Mouse (Mus musculus) ES-E14 (cell line): ENCODE measurements around the gene Msmb.
"Not testable (repeated sequence)": the region's sequence is repeated elsewhere in the genome, so short reads cannot be mapped to it uniquely, and the experiment has no call there.

Experiments
- CHD2 ChIP-seq: IDR thresholded peaks from 2 replicates; pipeline ENCODE4 v1.6.1; 2014; ENCODE audit warnings: mild to moderate bottlenecking, low read depth, low read length, inconsistent platforms
- HCFC1 ChIP-seq: IDR thresholded peaks from 2 replicates; pipeline ENCODE4 v1.6.1; 2012; ENCODE audit warnings: low read length, inconsistent platforms, borderline replicate concordance; ENCODE audit not compliant: insufficient read depth
- MAFK ChIP-seq: IDR thresholded peaks from 2 replicates; pipeline ENCODE4 v1.6.1; 2014; ENCODE audit warnings: mild to moderate bottlenecking, low read depth, low read length, inconsistent platforms; ENCODE audit not compliant: insufficient read depth
- ZNF384 ChIP-seq: IDR thresholded peaks from 2 replicates; pipeline ENCODE4 v1.6.1; 2012; ENCODE audit warnings: low read depth, low read length, inconsistent platforms

DNA sequence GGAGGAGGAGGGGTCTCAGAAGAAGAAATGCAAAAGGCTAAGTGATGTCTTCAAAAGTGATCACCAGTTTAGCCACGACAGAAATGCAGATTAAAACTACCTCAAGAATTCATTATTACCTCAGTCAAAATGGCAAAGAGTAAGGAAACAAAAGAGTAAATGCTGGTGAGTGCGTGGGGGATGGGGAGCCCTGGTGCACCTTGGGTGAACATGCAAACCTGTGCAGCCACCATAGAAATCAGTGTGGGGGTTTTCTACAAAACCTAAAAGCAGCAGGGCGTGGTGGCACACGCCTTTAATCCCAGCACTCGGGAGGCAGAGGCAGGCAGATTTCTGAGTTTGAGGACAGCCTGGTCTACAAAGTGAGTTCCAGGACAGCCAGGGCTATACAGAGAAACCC, 16.6 kb upstream of the Msmb start:
- not testable (repeated sequence) for TF ChIP-seq HCFC1, CHD2, MAFK, ZNF384
